Mouse (Mus musculus) E14TG2a.4 (cell line): ENCODE measurements around the gene Dag1.
"Not testable (repeated sequence)": the region's sequence is repeated elsewhere in the genome, so short reads cannot be mapped to it uniquely, and the experiment has no call there.

Source experiments
- H3K27me3 ChIP-seq: 2 replicates; pipeline ENCODE4 v1.6.1; 2014; ENCODE audit warnings: low read length, control low read depth; ENCODE audit not compliant: insufficient read depth
- H3K36me3 ChIP-seq: 2 replicates; pipeline ENCODE4 v1.6.1; 2014; ENCODE audit warnings: low read length, control low read depth; ENCODE audit not compliant: insufficient read depth
- H3K4me1 ChIP-seq: replicated peaks from 2 replicates; pipeline ENCODE4 v1.6.1; 2014; ENCODE audit warnings: low read depth, low read length, control low read depth
- H3K4me3 ChIP-seq: replicated peaks from 2 replicates; pipeline ENCODE4 v1.5.1; 2014; ENCODE audit warnings: mild to moderate bottlenecking, low read length
- H3K9me3 ChIP-seq: 2 replicates; pipeline ENCODE4 v1.6.1; 2014; ENCODE audit warnings: low read length, control low read depth
- CTCF ChIP-seq: conservative IDR thresholded peaks from 2 replicates; pipeline ENCODE4 v1.5.1; 2014; ENCODE audit warnings: low read length
- NANOG ChIP-seq: IDR thresholded peaks from 2 replicates; pipeline ENCODE4 v1.6.1; 2014; ENCODE audit warnings: borderline replicate concordance, low read length, mixed read lengths
- POU5F1 ChIP-seq: IDR thresholded peaks from 2 replicates; pipeline ENCODE4 v1.6.1; 2014; ENCODE audit warnings: low read length, borderline replicate concordance

The Dag1 gene

DNA sequence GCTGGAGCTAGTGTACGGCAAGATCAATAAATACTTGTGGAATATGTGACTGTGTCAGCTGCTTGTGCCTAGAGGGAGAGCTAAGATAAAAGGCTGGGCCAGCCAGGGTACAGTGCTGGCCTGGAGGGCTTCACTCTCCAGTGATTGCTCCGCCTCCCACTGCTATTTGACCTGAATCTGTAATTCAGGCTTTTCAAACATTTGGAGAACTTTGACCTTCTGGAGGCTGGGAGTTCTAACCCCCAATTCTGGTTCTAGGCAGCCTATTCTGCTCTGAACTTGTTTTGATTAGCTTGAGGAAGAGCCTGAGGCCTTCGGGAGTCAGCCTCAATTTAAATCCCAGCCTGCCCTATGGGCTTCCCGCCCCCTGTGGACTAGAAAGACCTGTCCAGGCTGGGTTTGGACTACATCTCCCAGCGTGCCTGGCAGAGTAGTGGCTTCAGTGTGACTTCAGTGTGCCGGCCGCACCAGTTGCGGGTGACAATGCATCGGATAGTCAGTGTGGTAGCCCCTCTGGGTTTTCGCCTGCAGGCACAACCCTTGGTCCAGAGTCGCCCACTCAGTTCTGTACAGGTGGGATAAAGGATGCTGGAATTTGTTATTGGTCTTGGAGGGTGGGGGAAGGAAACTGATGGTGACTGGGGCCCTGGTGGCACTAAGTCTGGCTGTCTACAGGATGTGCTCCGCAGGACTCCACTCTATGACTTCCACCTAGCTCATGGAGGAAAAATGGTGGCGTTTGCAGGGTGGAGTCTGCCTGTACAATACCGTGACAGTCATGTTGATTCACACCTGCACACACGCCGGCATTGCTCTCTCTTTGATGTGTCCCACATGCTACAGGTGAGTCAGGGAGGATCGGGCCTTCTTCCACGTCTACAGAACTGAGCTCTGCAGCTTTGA lies 32.9 kb upstream of the Dag1 start, which contains the start of gene Amt:
Amt (plus strand) TSS at position 401 of the 903 bp plus-strand sequence.
- Histone ChIP-seq H3K4me1 (peaks cover 57% of the 10 kb centered on the region), H3K4me3 (peak within 1 kb of the TSS; percentile 90), H3K27me3 (no peaks in the 10 kb centered on the region), H3K36me3 (peaks cover 59% of the 10 kb centered on the region), H3K9me3 (no peaks in the 10 kb centered on the region)
- TF ChIP-seq CTCF (no peak), POU5F1 (no peak), NANOG (peak; percentile 26; the same call in 1 of the 2 replicates)

DNA sequence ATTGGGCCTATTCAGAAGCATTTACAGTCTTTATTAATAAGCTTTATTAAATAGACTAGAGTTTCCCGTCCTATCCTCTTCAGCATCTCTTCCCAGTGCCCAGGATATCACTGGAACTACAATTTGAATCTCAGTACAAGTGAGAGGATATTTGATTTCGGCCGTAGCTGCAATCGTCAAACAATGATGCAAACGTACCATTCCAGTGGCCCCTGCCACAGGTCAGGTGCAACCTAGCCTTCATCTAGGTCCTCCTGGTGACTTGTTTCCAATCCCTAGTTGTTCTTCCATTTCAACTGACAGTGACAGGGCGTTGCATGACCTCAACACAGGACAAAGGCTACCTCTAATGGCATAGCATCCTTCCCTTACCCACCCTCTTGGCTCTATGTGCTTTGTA lies 27.0 kb upstream of the Dag1 start:
- no peaks in the 10 kb centered on the region for H3K27me3 ChIP-seq
- H3K36me3 ChIP-seq: peaks cover 23% of the 10 kb centered on the region
- TF ChIP-seq CTCF (no peak), POU5F1 (no peak), NANOG (no peak)
- H3K9me3 ChIP-seq: no peaks in the 10 kb centered on the region
- H3K4me1 ChIP-seq: peaks cover 52% of the 10 kb centered on the region
- H3K4me3 ChIP-seq: peak overlapping the region; percentile 82

DNA sequence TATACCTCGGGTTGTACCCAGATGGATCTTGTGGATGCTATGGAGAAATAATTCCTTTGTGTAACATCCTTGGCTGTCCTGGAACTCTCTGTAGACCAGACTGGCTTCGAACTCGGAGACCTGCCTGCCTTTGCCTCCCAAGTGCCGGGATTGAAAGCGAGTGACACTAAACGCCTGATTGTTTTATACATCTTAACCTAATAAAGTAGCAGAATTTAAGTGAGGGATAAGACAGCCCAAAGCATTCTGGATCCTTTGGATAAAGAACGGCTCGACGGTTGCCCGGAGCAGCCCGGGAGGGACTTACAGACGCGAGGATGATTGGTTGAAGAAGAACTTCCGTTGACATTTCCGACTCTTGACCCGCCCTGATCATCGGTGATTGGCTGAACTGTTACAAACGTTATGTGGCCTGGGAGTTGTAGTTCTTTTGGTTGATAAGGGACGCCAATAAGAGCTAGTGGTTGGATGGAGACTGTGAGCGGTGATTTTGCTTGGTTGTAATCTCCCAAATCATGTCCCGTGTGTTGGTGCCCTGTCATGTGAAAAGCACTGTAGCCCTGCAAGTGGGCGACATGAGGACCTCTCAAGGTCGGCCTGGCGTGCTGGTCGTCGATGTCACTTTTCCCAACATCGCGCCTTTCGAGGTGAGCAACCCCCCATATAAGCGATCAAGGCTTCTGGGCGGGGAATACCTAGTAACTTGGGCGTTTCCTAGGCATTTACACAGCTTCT lies 26.4 kb upstream of the Dag1 start, which contains the start of gene Nicn1:
Nicn1 (plus strand) TSS at position 414 of the 735 bp plus-strand sequence.
- H3K4me1 ChIP-seq: peaks cover 46% of the 10 kb centered on the region
- H3K36me3 ChIP-seq: peaks cover 20% of the 10 kb centered on the region
- no peak for TF ChIP-seq NANOG
- TF ChIP-seq CTCF: no peak
- TF ChIP-seq POU5F1: no peak
- no peaks in the 10 kb centered on the region for H3K27me3 ChIP-seq
- H3K9me3 ChIP-seq: no peaks in the 10 kb centered on the region
- H3K4me3 ChIP-seq: peak within 1 kb of the TSS; percentile 82

DNA sequence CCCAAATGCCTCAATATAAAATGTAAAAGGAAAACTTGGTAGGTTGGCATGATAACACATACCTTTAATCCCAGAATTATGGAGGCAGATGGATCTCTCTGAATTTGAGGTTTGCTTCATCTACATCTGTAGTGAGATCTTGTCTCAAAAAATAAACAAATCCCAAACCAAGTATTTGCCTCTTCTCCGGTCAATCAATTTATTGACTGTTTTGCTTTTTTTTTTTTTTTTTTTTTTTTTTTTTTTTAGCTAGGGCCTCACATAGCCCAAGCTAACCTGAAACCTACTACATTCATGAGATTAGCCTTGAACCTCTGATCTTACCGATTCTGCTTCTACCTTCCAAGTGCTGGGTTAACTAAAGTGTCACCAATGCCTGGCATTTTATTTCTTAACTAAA lies 25.6 kb upstream of the Dag1 start:
- Histone ChIP-seq H3K27me3 (no peaks in the 10 kb centered on the region), H3K36me3 (peaks cover 12% of the 10 kb centered on the region), H3K4me1 (peaks cover 41% of the 10 kb centered on the region), H3K4me3 (peak overlapping the region; percentile 82), H3K9me3 (no peaks in the 10 kb centered on the region)
- TF ChIP-seq NANOG: no peak
- TF ChIP-seq POU5F1: no peak
- TF ChIP-seq CTCF: no peak

DNA sequence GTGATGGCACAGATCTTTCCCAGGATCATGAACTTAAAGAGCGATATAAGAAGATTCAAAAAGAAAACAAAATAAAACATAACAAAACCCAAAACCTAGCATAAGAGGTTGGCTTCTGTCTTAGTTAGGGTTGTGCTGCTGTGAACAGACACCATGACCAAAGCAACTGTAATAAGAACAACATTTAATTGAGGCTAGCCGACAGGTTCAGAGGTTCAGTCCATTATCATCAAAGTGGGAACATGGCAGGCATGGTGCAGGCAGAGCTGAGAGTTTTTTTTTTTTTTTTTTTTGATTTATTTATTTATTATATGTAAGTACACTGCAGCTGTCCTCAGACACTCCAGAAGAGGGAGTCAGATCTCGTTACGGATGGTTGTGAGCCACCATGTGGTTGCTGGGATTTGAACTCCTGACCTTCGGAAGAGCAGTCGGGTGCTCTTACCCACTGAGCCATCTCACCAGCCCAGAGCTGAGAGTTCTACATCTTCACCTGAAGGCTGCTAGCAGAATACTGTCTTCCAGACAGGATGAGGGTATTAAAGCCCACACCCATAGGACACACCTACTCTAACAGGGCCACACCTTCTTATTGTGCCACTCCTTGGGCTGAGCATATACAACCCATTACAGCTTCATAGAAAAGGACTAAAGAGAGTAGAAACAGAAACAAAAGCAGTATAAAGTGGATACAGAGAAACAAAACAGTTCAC lies 23.9 kb upstream of the Dag1 start:
- H3K9me3 ChIP-seq: not testable (repeated sequence)

DNA sequence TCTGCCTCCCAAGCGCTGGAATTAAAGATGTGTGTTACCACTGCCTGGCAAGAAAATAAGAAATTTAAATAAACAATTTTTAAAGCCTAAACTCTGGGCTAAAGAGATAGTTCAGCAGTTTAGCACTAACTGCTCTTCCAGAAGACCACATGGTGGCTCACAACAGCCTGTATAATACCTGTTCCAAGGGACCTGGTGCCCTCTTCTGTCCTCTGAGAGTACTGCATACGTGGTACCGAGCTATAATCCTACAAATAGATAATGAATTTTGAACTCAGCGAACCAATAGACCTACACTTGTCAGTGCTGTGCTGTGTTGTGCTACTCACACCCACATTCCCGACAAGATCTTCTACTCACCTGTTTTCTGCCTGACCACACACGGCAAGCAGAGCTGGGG lies 20.7 kb upstream of the Dag1 start:
- H3K4me3 ChIP-seq: no peak overlapping the region
- TF ChIP-seq POU5F1 (no peak), CTCF (peak; percentile 86)
- H3K36me3 ChIP-seq: no peaks in the 10 kb centered on the region
- peaks cover 24% of the 10 kb centered on the region for H3K4me1 ChIP-seq
- H3K9me3 ChIP-seq: no peaks in the 10 kb centered on the region
- H3K27me3 ChIP-seq: no peaks in the 10 kb centered on the region

More for the DNA sequence above, 23.9 kb upstream of the Dag1 start:
- peaks cover 40% of the 10 kb centered on the region for H3K4me1 ChIP-seq
- H3K27me3 ChIP-seq, H3K4me3 ChIP-seq, H3K36me3 ChIP-seq: not testable (repeated sequence)

DNA sequence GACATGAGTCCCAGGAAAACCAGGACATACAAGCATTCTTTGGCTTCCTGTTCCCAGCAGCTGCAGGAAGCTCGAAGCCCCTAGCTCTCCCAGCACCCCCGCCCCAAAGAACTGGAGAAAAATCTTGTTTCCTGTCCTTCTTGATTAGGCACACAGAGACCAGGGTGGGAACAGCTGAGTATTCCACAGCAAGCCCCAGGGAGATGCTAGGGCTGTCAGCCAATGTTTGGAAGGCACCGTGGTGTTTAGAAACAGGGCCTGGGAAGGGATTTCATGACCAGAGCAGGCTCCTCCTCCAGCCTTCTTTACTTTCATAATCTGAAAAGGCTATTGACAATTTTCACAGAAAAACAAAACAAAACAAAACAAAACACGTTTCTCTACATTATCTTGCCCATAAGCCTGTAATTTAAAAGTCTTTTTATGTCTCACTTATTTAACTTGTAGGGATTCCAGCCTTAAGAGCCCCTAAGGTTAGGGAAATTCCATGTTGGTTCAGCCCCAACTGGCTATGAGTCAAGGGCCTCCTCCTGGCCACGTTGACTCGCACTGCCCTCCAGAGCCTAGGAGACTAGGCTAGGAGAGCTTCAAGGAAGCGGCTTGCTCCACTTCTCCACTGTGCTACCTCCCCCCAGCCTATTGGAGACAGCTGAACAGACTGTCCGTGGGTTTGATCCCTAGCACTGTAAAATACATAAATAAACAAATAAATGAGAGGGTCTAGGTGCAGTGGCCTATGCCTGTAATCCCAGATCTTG lies 16.5 kb upstream of the Dag1 start:
- no peaks in the 10 kb centered on the region for H3K36me3 ChIP-seq
- TF ChIP-seq NANOG: no peak
- no peak for TF ChIP-seq CTCF
- TF ChIP-seq POU5F1: no peak
- peaks cover 18% of the 10 kb centered on the region for H3K4me1 ChIP-seq
- no peak overlapping the region for H3K4me3 ChIP-seq
- H3K27me3 ChIP-seq: no peaks in the 10 kb centered on the region
- H3K9me3 ChIP-seq: no peaks in the 10 kb centered on the region

DNA sequence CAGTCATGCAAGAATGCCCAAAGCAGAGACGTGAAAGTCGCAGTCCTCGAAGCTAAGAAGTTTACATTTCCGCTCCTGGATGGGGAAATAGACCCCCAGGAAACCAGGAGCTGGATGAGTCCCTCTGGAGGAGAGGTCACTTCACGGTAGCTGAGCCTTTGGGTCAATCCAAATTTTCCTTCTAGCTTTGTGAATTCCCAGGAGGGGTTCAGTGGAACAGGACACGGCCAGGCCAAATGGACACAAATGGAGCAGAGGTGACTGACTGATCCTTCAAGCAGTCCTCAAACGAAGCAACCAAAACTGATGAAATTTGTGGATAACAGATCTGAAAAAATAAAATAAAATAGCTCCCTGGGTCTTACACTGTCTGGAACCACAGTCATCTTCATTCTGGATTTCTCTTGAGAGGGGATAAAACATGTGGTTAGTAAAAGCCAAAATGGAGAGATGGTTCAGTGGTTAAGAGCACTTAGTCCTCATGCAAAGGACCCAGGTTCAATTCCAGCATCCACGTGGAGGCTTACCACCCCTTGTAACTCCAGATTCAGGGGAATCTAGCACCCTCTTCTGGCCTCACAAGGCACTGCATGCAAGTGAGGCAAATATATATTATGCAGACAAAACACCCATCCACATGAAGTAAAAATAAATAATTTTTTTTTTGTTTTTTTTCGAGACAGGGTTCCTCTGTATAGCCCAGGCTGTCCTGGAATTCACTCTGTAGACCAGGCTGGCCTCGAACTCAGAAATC lies 15.1 kb upstream of the Dag1 start:
- TF ChIP-seq NANOG (no peak), CTCF (peak; percentile 96)
- Histone ChIP-seq H3K4me3 (no peak overlapping the region), H3K36me3 (no peaks in the 10 kb centered on the region), H3K9me3 (no peaks in the 10 kb centered on the region), H3K27me3 (no peaks in the 10 kb centered on the region), H3K4me1 (peaks cover 30% of the 10 kb centered on the region)
